Mouse (Mus musculus) layer of hippocampus, adult 2 months (tissue): ENCODE measurements at regions not wholly inside any gene's neighbourhood (a gene's known extent, or its start where the extent isn't known, plus 50 kb on each side); places are given as distances from the start of the nearest gene placed in this dataset.
A peak's percentile ranks its signal among the peaks of the same experiment; 100 is the strongest.

Source experiments
- DNase-seq, 2 experiments: peaks; one replicate each; pipeline ENCODE4 v3.0.0; 2022; ENCODE audit warnings: low spot score in 2 of 2
- H3K27ac ChIP-seq: fragments of 200-600 bp; 2 replicates; pipeline ENCODE4 v1.8.1; 2022
- H3K4me3 ChIP-seq: fragments of 200-600 bp; 2 replicates; pipeline ENCODE4 v1.8.1; 2022; ENCODE audit warnings: mild to moderate bottlenecking
- CTCF ChIP-seq: fragments of 200-600 bp; conservative IDR thresholded peaks from 2 replicates; pipeline ENCODE4 v1.8.1; 2022; ENCODE audit warnings: antibody characterized with exemption, mild to moderate bottlenecking, moderate library complexity

- Histone ChIP-seq H3K4me3 (no peak overlapping the region), H3K27ac (no peak overlapping the region)
- DNase-seq, result no peak
- TF ChIP-seq CTCF, result no peak
Measured at GRCm38 (mm10) chr15:67249147-67249546, 748.4 kb upstream of the Lrrc6 start.

GRCm38 (mm10) chr15:67248471-67248870, 747.8 kb upstream of the Lrrc6 start:
- H3K27ac ChIP-seq, result no peak overlapping the region

GRCm38 (mm10) chr15:67245658-67246268, 745.1 kb upstream of the Lrrc6 start:
- H3K4me3 ChIP-seq, result no peak overlapping the region
- no peak for DNase-seq
- H3K27ac ChIP-seq, result peak overlapping the region; percentile 20; the same call in 1 of the 2 replicates
- TF ChIP-seq CTCF, result no peak

More at GRCm38 (mm10) chr15:67248471-67248870, 747.8 kb upstream of the Lrrc6 start:
- no peak overlapping the region for H3K4me3 ChIP-seq
- TF ChIP-seq CTCF, result no peak
- no peak for DNase-seq

GRCm38 (mm10) chr15:67244908-67245657, 744.4 kb upstream of the Lrrc6 start:
- Histone ChIP-seq H3K4me3 (no peak overlapping the region), H3K27ac (peak overlapping the region; percentile 20; the same call in 1 of the 2 replicates)
- peak in 1 of 2 experiments; percentile 25 for DNase-seq
- no peak for TF ChIP-seq CTCF

GRCm38 (mm10) chr15:67235107-67235785, 734.5 kb upstream of the Lrrc6 start:
- TF ChIP-seq CTCF, result no peak
- no peak overlapping the region for H3K4me3 ChIP-seq
- DNase-seq, result no peak
- no peak overlapping the region for H3K27ac ChIP-seq

GRCm38 (mm10) chr15:67229359-67229758, 728.6 kb upstream of the Lrrc6 start:
- DNase-seq, result no peak

GRCm38 (mm10) chr15:67228633-67229032, 727.9 kb upstream of the Lrrc6 start:
- no peak for TF ChIP-seq CTCF
- Histone ChIP-seq H3K27ac (no peak overlapping the region), H3K4me3 (no peak overlapping the region)
- no peak for DNase-seq

More at GRCm38 (mm10) chr15:67229359-67229758, 728.6 kb upstream of the Lrrc6 start:
- Histone ChIP-seq H3K27ac (no peak overlapping the region), H3K4me3 (no peak overlapping the region)
- TF ChIP-seq CTCF, result no peak

GRCm38 (mm10) chr15:67227456-67228164, 726.9 kb upstream of the Lrrc6 start:
- DNase-seq, result no peak
- no peak overlapping the region for H3K4me3 ChIP-seq

GRCm38 (mm10) chr15:67226900-67227299, 726.2 kb upstream of the Lrrc6 start:
- no peak for TF ChIP-seq CTCF
- DNase-seq, result no peak
- Histone ChIP-seq H3K27ac (no peak overlapping the region), H3K4me3 (no peak overlapping the region)

More at GRCm38 (mm10) chr15:67227456-67228164, 726.9 kb upstream of the Lrrc6 start:
- 0 out of 2 replicates have a peak overlapping the region, but pooled peaks have one; percentile 18 for H3K27ac ChIP-seq
- no peak for TF ChIP-seq CTCF
